Mouse (Mus musculus) heart, embryonic 13.5 days (tissue): ENCODE data around the gene Rarres2. TPM values are rescaled to one million over a fixed set of nuclear protein-coding genes. Genes with fewer than 3 reads are reported as not detected.
A peak's percentile ranks its signal among the peaks of the same experiment; 100 is the strongest.
"Not testable (repeated sequence)": the region's sequence is repeated elsewhere in the genome, so short reads cannot be mapped to it uniquely, and the experiment has no call there.

Experiments used
- ATAC-seq: fragments of 200-750 bp; cut with Nextera tagmentation; 2 replicates; pipeline ENCODE4 v1.8.0; 2017; ENCODE audit warnings: moderate TSS enrichment; ENCODE audit not compliant: insufficient number of reproducible peaks, low FRiP score, low TSS enrichment; ENCODE audit errors: extremely low read depth
- H3K27ac ChIP-seq: fragments of 300-500 bp; sonication (generic); replicated peaks from 2 replicates; pipeline ENCODE4 v1.5.1; 2015; ENCODE audit warnings: moderate library complexity, mild to moderate bottlenecking, inconsistent platforms
- H3K27me3 ChIP-seq: fragments of 300-500 bp; sonication (generic); replicated peaks from 2 replicates; pipeline ENCODE4 v1.6.1; 2015; ENCODE audit warnings: mild to moderate bottlenecking, inconsistent platforms
- H3K36me3 ChIP-seq: fragments of 300-500 bp; sonication (generic); 2 replicates; pipeline ENCODE4 v1.6.1; 2015; ENCODE audit warnings: mild to moderate bottlenecking, inconsistent platforms
- H3K4me1 ChIP-seq: fragments of 300-500 bp; sonication (generic); 2 replicates; pipeline ENCODE4 v1.6.1; 2015; ENCODE audit warnings: inconsistent platforms
- H3K4me2 ChIP-seq: fragments of 300-500 bp; sonication (generic); 2 replicates; pipeline ENCODE4 v1.6.1; 2015; ENCODE audit warnings: inconsistent platforms, mild to moderate bottlenecking, moderate library complexity
- H3K4me3 ChIP-seq: fragments of 300-500 bp; sonication (generic); 2 replicates; pipeline ENCODE4 v1.5.1; 2015; ENCODE audit warnings: moderate library complexity, mild to moderate bottlenecking, inconsistent platforms
- H3K9ac ChIP-seq: fragments of 300-500 bp; sonication (generic); 2 replicates; pipeline ENCODE4 v1.6.1; 2015; ENCODE audit warnings: inconsistent platforms, mild to moderate bottlenecking, moderate library complexity
- H3K9me3 ChIP-seq: fragments of 300-500 bp; sonication (generic); 2 replicates; pipeline ENCODE4 v1.6.1; 2016; ENCODE audit warnings: inconsistent platforms
- whole genome bisulfite sequencing: fragments of 180-500 bp; shearing (Covaris S2); methylation state at CpG from one replicate; pipeline ENCODE4 v1.1.7; 2015; ENCODE audit warnings: mixed read lengths; 5-methylcytosine and 5-hydroxymethylcytosine counted together
- polyA plus RNA-seq: library from polyadenylated mRNA; unstranded; fragments of >200 nt; fragmentation: Nextera tagmentation; extraction: Ambion mirVana; gene quantifications from 2 replicates; pipeline ENCODE4 v1.2.1, GENCODE M21; 2015

Gene Rarres2
- polyA plus RNA-seq, 1 experiment from 2014 or later: 35.8 TPM

DNA sequence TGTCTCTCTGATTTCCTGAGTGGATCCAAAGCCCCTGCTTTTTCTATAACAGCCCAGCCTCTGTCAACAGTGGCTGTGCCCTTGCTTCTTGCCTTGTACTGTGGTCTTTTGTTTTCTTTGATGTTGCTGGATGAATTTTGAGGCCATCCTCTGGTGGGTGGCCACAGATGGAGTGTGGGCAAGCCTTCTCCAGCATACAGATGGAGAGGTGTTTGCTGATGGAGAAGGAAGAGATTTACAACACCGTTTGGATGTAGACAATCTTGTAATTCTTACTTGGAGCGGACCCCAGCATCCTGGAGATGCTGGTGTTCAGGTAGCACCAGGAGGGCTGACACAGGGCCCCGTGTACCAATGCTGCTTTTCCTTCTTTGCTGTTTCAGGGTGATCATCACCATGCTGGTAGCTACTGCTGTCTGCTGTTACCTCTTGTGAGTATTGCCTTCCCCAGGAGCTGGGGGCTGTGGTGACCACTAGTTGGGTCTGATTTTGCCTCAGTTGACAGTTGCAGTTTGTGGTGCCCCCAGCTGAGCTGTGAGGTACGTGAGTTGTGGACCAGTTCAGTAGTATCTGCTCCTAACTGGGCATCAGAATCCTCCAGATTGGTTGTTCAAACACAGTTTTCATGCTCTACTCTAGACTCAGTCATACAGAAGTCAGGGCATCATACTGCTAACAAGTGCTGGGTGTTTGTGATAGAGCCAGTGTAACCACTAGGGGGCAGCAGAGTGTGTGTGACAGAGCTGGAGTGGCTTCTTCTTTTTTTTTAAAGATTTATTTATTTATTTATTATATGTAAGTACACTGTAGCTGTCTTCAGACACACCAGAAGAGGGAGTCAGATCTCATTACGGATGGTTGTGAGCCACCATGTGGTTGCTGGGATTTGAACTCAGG is 33.5 kb downstream of the Rarres2 start:
- no peak for ATAC-seq
- H3K9ac ChIP-seq: no peak overlapping the region
- no peaks in the 10 kb centered on the region; the same call in 1 of the 2 replicates for H3K27me3 ChIP-seq
- H3K9me3 ChIP-seq: no peaks in the 10 kb centered on the region
- H3K4me1 ChIP-seq: peaks cover 24% of the 10 kb centered on the region
- no peak overlapping the region for H3K27ac ChIP-seq
- 65% methylated on average over 5 of the region's 5 CpGs for WGBS
- no peak overlapping the region for H3K4me3 ChIP-seq
- no peaks in the 10 kb centered on the region for H3K36me3 ChIP-seq
- H3K4me2 ChIP-seq: no peak overlapping the region

GRCm38 (mm10) chr6:48537105-48537954 is 35.3 kb downstream of the Rarres2 start, which contains the start of gene Atp6v0e2:
Gene Atp6v0e2, plus strand, starts transcription at chr6:48537615.
- Histone ChIP-seq H3K4me3 (peak within 1 kb of the TSS; percentile 58), H3K27me3 (no peaks in the 10 kb centered on the region; the same call in 1 of the 2 replicates), H3K9me3 (no peaks in the 10 kb centered on the region), H3K4me2 (peak within 1 kb of the TSS; percentile 85), H3K9ac (peak within 1 kb of the TSS; percentile 80), H3K36me3 (peaks cover 9% of the 10 kb centered on the region), H3K4me1 (peaks cover 29% of the 10 kb centered on the region), H3K27ac (no peak within 1 kb of the TSS)
- 7% methylated on average over 38 of the region's 38 CpGs for WGBS
- peak; percentile 68 for ATAC-seq

GRCm38 (mm10) chr6:48536091-48536490 is 36.5 kb downstream of the Rarres2 start:
- H3K4me3 ChIP-seq: no peak overlapping the region
- H3K9ac ChIP-seq: no peak overlapping the region
- peaks cover 12% of the 10 kb centered on the region for H3K36me3 ChIP-seq
- 53% methylated on average over 4 of the region's 4 CpGs for WGBS
- no peaks in the 10 kb centered on the region for H3K9me3 ChIP-seq
- H3K27me3 ChIP-seq: no peaks in the 10 kb centered on the region; the same call in 1 of the 2 replicates
- no peak overlapping the region for H3K27ac ChIP-seq
- peaks cover 26% of the 10 kb centered on the region for H3K4me1 ChIP-seq
- H3K4me2 ChIP-seq: no peak overlapping the region
- no peak for ATAC-seq

GRCm38 (mm10) chr6:48534913-48535312 is 37.7 kb downstream of the Rarres2 start:
- H3K9ac ChIP-seq: no peak overlapping the region
- ATAC-seq: no peak
- H3K9me3 ChIP-seq: no peaks in the 10 kb centered on the region
- H3K27me3 ChIP-seq: no peaks in the 10 kb centered on the region; the same call in 1 of the 2 replicates
- H3K4me2 ChIP-seq: no peak overlapping the region
- H3K4me1 ChIP-seq: peaks cover 37% of the 10 kb centered on the region
- H3K36me3 ChIP-seq: peaks cover 12% of the 10 kb centered on the region
- no peak overlapping the region for H3K27ac ChIP-seq
- 72% methylated on average over 8 of the region's 8 CpGs for whole genome bisulfite sequencing
- H3K4me3 ChIP-seq: no peak overlapping the region

DNA sequence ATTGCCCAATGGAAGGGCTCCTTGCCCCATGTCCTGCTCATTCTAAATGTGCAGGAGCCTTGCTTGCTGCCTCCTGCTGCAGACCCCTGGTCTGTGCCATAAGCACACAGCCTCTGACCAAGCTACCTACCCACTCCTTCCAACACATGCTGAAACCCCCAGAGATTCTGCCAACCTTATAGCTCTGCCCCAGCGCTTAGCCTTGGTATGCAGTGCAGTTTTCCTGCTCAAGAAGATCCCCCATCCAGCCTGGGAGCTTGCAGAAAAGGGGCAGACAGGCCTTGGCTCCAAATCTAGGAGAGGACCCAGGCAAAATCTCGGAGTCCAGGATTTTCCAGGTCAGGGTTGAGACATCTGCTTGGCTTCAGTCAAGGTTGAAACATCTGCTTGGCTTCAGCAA is 39.1 kb downstream of the Rarres2 start:
- Histone ChIP-seq H3K36me3 (peaks cover 20% of the 10 kb centered on the region), H3K9me3 (no peaks in the 10 kb centered on the region), H3K4me1 (peaks cover 39% of the 10 kb centered on the region), H3K4me2 (no peak overlapping the region), H3K27ac (no peak overlapping the region), H3K9ac (no peak overlapping the region), H3K4me3 (no peak overlapping the region), H3K27me3 (no peaks in the 10 kb centered on the region; the same call in 1 of the 2 replicates)
- no peak for ATAC-seq
- 79% methylated on average over 2 of the region's 2 CpGs for WGBS

- WGBS: 36% methylated on average over 2 of the region's 2 CpGs
- Histone ChIP-seq H3K9me3 (no peaks in the 10 kb centered on the region), H3K4me1 (peaks cover 25% of the 10 kb centered on the region), H3K27me3 (no peaks in the 10 kb centered on the region; the same call in 1 of the 2 replicates), H3K4me3 (no peak overlapping the region), H3K27ac (peak overlapping the region; percentile 5; the same call in 1 of the 2 replicates), H3K36me3 (peaks cover 23% of the 10 kb centered on the region), H3K9ac (peak overlapping the region; percentile 29), H3K4me2 (no peak overlapping the region)
- no peak for ATAC-seq
These were observed 41.7 kb downstream of the Rarres2 start for GRCm38 (mm10) chr6:48530862-48531261.

- no peak overlapping the region for H3K4me3 ChIP-seq
- ATAC-seq: no peak
- WGBS: 77% methylated on average over 16 of the region's 16 CpGs
- peak overlapping the region; percentile 14; the same call in 1 of the 2 replicates for H3K9ac ChIP-seq
- H3K4me2 ChIP-seq: no peak overlapping the region
- peaks cover 32% of the 10 kb centered on the region for H3K36me3 ChIP-seq
- no peaks in the 10 kb centered on the region; the same call in 1 of the 2 replicates for H3K27me3 ChIP-seq
- peak overlapping the region; percentile 5; the same call in 1 of the 2 replicates for H3K27ac ChIP-seq
- H3K4me1 ChIP-seq: peaks cover 25% of the 10 kb centered on the region
- no peaks in the 10 kb centered on the region for H3K9me3 ChIP-seq
These were observed 42.6 kb downstream of the Rarres2 start for GRCm38 (mm10) chr6:48529871-48530440.

DNA sequence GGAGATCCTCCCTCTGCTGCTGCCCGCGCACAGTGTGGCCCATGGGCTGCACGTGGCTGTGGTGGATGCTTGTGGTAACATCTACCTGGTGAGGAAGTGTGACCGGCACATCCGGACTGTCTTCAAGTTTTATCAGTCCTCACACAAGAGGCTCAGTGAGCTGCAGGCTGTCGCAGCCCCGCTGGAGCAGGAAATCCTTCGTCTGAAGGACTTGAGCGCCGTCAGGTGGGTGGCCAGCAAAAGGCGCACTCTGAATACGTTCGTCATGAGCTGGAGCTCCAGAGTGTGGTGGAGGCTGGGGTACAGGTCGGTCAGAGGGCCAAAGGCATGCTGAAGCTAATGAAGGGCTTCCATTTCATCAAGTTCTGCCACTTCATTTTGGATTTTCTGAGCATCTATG is 43.3 kb downstream of the Rarres2 start:
- Histone ChIP-seq H3K36me3 (peaks cover 34% of the 10 kb centered on the region), H3K4me2 (no peak overlapping the region), H3K27me3 (no peaks in the 10 kb centered on the region), H3K4me3 (no peak overlapping the region), H3K4me1 (peaks cover 25% of the 10 kb centered on the region), H3K9ac (no peak overlapping the region), H3K27ac (no peak overlapping the region), H3K9me3 (no peaks in the 10 kb centered on the region)
- 69% methylated on average over 14 of the region's 14 CpGs for WGBS
- ATAC-seq: no peak

- Histone ChIP-seq H3K4me3 (no peak overlapping the region), H3K9ac (no peak overlapping the region), H3K4me1 (peaks cover 22% of the 10 kb centered on the region), H3K27ac (no peak overlapping the region), H3K9me3 (no peaks in the 10 kb centered on the region), H3K4me2 (no peak overlapping the region), H3K27me3 (no peaks in the 10 kb centered on the region), H3K36me3 (peaks cover 30% of the 10 kb centered on the region)
- ATAC-seq: no peak
- WGBS: 66% methylated on average over 9 of the region's 9 CpGs
These were observed 44.7 kb downstream of the Rarres2 start for GRCm38 (mm10) chr6:48527901-48528300.

DNA sequence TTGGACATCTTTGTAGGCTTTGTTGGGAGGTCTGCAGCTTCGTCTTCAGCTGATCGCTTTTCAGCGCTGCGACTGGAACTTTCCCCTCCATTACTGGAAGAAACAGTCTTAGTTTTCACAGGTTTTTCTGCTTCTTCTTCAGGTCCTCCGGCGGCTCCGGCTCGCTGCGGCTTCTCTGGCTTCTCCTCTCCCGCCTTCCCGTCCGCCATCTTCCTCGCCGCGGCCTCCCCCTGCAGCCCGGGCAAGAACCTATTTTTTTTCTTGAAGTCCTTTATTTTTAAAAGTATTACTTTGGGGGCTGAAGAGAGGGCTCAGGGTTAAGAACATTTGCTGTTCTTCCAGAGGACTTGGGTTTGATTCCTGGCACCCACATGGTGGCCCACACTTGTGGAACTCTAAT is 47.7 kb downstream of the Rarres2 start:
- H3K27me3 ChIP-seq, H3K27ac ChIP-seq, H3K4me1 ChIP-seq, H3K9me3 ChIP-seq, H3K4me2 ChIP-seq, H3K9ac ChIP-seq, H3K4me3 ChIP-seq, ATAC-seq: not testable (repeated sequence)
- H3K36me3 ChIP-seq: peaks cover 25% of the 10 kb centered on the region
- WGBS: 94% methylated on average over 16 of the region's 16 CpGs
